Mouse (Mus musculus) heart, adult 11 months (tissue): ENCODE measurements at regions not wholly inside any gene's neighbourhood (a gene's known extent, or its start where the extent isn't known, plus 50 kb on each side); places are given as distances from the start of the nearest gene placed in this dataset.
A peak's percentile ranks its signal among the peaks of the same experiment; 100 is the strongest.

ENCODE experiments used
- DNase-seq: peaks from one replicate; pipeline ENCODE4 v3.0.0; 2022

DNA sequence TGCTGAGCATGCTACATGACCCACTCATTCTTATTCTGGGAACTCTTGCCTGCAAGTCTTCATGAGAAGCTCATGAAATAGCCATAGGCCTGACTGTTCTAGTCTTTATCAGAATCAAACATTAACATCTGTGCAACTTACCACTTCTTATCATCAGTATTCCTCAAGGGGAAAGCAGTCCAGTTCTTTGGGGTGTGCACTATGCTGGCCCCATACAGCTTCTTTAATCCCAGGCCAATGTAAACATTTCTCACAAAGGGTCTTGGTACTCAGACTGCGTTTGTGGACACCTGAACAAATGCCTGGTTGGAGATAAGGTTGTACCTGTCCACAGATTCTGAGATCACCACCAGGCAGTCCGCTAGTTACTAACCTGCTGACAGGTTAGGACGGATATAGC lies 51.3 kb downstream of the 3110018I06Rik start:
- DNase-seq: peak; percentile 35

- peak; percentile 31 for DNase-seq
These were observed 52.8 kb downstream of the 3110018I06Rik start for GRCm38 (mm10) chr12:107541196-107541595.

- DNase-seq: no peak
These were observed 58.9 kb downstream of the 3110018I06Rik start for GRCm38 (mm10) chr12:107547194-107547885.

- DNase-seq: peak; percentile 78
These were observed 59.5 kb downstream of the 3110018I06Rik start for GRCm38 (mm10) chr12:107547886-107548448.

- DNase-seq: no peak
These were observed 61.2 kb downstream of the 3110018I06Rik start for GRCm38 (mm10) chr12:107549452-107550296.

- DNase-seq: peak; percentile 15
These were observed 70.8 kb downstream of the 3110018I06Rik start for GRCm38 (mm10) chr12:107559191-107559590.

DNA sequence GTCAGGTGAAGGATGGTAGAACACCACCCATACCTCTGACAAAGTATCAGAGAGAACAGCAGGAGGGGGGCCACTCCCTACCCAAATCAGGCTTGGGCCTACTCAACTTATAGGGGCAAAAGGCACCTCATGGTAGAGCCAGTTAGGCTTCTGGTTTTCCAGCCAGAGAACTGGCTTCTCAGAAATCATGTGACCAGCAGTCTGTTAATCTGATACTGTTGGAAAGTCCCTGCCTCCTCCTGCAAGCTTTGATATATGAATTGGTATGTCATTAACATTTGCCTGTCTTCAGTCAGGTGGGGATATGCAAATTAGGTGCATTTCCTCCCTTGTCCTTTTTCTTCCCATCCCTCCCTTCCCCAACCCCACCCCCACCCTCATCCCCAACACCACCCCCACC lies 71.7 kb downstream of the 3110018I06Rik start:
- DNase-seq: peak; percentile 19

GRCm38 (mm10) chr12:107572586-107572985 lies 84.2 kb downstream of the 3110018I06Rik start:
- DNase-seq: no peak

GRCm38 (mm10) chr12:107579508-107579907 lies 91.1 kb downstream of the 3110018I06Rik start:
- peak; percentile 29 for DNase-seq

- DNase-seq: peak; percentile 65
These were observed 94.8 kb downstream of the 3110018I06Rik start for GRCm38 (mm10) chr12:107583151-107583720.

DNA sequence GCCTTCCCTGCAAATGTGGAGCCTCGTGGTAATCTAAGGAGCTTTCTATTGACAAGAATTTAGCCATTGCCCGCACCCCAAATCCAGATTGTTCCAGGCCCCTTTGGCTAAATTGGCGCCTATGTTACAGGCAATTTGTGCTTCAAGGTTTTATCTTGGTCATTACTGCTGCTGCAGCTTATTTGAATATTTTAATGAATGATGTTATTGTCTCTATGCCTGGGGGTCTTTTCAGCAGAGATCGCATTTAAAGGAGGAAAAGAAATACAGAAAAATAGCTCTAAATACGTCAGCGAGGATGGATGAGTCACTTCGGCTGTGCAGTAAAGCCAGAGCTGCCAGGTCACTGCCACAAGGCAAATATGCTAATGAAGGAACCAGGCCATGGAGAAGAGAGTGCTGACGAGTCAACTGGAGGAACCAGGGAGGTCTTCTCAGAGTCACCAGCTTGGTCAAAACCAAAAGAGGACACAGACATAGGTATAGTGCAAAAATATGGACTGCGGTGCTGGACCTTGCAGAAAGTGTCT lies 97.3 kb downstream of the 3110018I06Rik start:
- DNase-seq: peak; percentile 51

GRCm38 (mm10) chr12:107596236-107596635 lies 107.8 kb downstream of the 3110018I06Rik start:
- DNase-seq: peak; percentile 52

DNA sequence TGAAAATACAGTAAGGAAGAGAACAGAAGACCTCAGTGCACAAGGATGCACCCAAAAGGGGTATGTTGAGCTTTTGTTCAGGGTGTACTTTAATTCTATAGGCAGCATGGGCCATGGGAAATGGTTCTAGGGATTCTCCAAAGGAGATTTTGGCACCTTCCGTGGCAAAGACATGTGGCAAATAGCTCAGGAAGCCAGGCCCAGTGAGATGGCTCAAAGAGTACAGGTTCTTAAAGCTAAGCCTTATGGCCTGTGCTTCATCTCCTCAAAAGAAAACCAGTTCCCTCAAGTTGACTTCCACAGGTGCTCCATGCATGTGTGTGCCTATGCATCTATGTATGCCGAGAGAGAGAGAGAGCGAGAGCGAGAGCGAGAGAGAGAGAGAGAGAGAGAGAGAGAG lies 112.1 kb downstream of the 3110018I06Rik start:
- DNase-seq: peak; percentile 61

GRCm38 (mm10) chr12:107608966-107609365 lies 120.5 kb downstream of the 3110018I06Rik start:
- DNase-seq: peak; percentile 65

- peak; percentile 63 for DNase-seq
These were observed 121.6 kb downstream of the 3110018I06Rik start for GRCm38 (mm10) chr12:107609986-107610385.

- DNase-seq: peak; percentile 63
These were observed 129.0 kb downstream of the 3110018I06Rik start for GRCm38 (mm10) chr12:107617212-107617994.

DNA sequence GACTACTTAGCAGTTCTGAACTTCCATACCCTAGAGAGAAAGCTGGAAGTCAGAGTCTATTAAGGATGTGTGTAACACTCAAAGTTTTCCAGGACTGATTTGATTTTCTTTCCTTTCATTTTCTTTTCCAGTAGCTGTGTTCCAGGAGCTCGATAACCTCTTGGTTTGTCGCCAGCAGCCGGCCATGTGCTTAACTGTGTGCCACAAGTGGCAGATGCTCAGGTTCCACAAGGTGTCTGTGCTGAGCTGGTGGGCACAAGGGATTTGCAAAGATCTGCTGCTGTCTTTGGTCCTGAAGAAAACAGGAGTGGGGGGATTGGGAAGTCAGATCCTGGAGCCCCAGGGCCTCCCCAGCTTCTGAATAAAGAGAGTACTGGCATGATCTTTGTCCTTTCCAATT lies 136.0 kb downstream of the 3110018I06Rik start:
- peak; percentile 73 for DNase-seq

- no peak for DNase-seq
These were observed 159.6 kb downstream of the 3110018I06Rik start for GRCm38 (mm10) chr12:107648008-107648407.

- DNase-seq: peak; percentile 87
These were observed 163.8 kb downstream of the 3110018I06Rik start for GRCm38 (mm10) chr12:107652126-107652728.

DNA sequence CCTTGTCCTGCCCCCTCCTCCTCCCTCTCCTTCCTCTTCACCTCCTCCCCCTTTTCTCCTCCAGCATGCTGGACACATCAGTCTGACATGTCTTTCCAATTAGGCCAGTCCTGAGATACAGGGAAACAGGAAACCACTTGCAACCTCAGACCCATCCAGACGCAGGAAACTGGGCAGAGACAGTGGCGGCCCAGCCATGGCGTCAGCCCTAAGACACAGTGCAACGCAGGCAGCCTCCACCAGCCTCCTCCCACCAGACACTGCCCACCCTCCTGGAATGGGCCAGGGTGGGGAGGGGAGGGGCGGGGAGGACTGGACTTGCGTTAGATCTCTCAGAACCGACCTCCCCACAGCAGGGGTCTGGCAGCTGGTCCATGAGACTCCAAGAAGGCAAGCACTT lies 164.7 kb downstream of the 3110018I06Rik start:
- DNase-seq: no peak

DNA sequence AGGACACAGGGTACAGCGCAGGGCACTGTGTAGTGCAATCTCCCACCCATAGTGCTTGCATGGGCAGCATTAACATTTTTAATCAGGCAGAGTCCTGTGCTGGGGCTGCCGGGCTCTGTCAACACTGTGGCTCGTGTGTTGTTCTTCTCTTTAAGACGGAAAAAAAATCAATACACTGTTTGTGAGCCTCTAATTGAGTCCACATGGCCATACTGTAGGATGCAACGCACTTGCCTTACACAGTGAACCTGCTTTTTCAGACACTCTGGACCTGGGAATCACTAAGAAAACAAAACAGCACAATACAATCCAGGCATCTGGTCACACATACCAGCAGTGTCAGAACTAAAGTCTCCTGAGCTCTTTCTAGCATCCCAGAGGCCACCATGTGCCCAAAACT lies 168.4 kb downstream of the 3110018I06Rik start:
- no peak for DNase-seq

- no peak for DNase-seq
These were observed 169.8 kb downstream of the 3110018I06Rik start for GRCm38 (mm10) chr12:107658241-107658640.
